8 mouse cellular contexts compared by ENCODE assay signal in genomic region chr19:6995255-6995991, GRCm38 (mm10). TPM values are rescaled to one million over a fixed set of nuclear protein-coding genes. Genes with fewer than 3 reads are reported as not detected.
DNase-seq lines count a peak whose midpoint lies in the region; ATAC-seq and TF ChIP-seq lines count a peak whose summit lies in the region.

No protein-coding gene starts in this region.

- no peak for TF ChIP-seq CTCF in testis, adult 2 months (IDR thresholded peaks at IDR 0.05; ENCODE audit: control insufficient read depth, insufficient read depth, insufficient replicate concordance, low read depth, low read length)

- H3K4me2 ChIP-seq in hindbrain, embryonic 15.5 days, result peak overlapping the region; percentile 86
- H3K4me2 ChIP-seq in midbrain, embryonic 15.5 days, result peak overlapping the region; percentile 91

- DNase-seq in cerebellum, adult 11-12 months, result peak; percentile 74
- DNase-seq in cerebellum, adult 11 months, result no peak
- DNase-seq in testis, postnatal 10 days (ENCODE audit: low spot score), result no peak
- no peak for DNase-seq in urinary bladder, adult 18-20 months (ENCODE audit: low spot score in 2 of 2)
- DNase-seq in Muller cell, postnatal 12 days (ENCODE audit: inconsistent ontology term), result no peak

- H3K9ac ChIP-seq in hindbrain, embryonic 15.5 days, result peak overlapping the region; percentile 68
- peak overlapping the region; percentile 78 for H3K9ac ChIP-seq in midbrain, embryonic 15.5 days

- H3K4me1 ChIP-seq in testis, adult 2 months (ENCODE audit: control insufficient read depth, insufficient read depth, low read length), result peaks cover 23% of the 10 kb centered on the region
- H3K4me1 ChIP-seq in hindbrain, embryonic 15.5 days (replicated peaks), result peaks cover 54% of the 10 kb centered on the region
- H3K4me1 ChIP-seq in midbrain, embryonic 15.5 days, result peaks cover 48% of the 10 kb centered on the region

- 53% methylated on average over 21 of the region's 21 CpGs for WGBS in hindbrain, embryonic 15.5 days
- 49% methylated on average over 21 of the region's 21 CpGs for WGBS in midbrain, embryonic 15.5 days

- peak overlapping the region; percentile 30; the same call in 1 of the 2 replicates for H3K27ac ChIP-seq in testis, adult 2 months (ENCODE audit: control insufficient read depth, insufficient read depth, low read depth, low read length)
- peak overlapping the region; percentile 57 for H3K27ac ChIP-seq in hindbrain, embryonic 15.5 days (replicated peaks)
- H3K27ac ChIP-seq in midbrain, embryonic 15.5 days, result no peak overlapping the region

- no peaks in the 10 kb centered on the region for H3K9me3 ChIP-seq in hindbrain, embryonic 15.5 days
- H3K9me3 ChIP-seq in midbrain, embryonic 15.5 days, result no peaks in the 10 kb centered on the region

- no peak for ATAC-seq in hindbrain, embryonic 15.5 days (ENCODE audit: low FRiP score, low read depth)
- no peak for ATAC-seq in midbrain, embryonic 15.5 days (replicated peaks)

- no peaks in the 10 kb centered on the region for H3K27me3 ChIP-seq in testis, adult 2 months (ENCODE audit: control insufficient read depth, insufficient read depth, low read length)
- no peaks in the 10 kb centered on the region for H3K27me3 ChIP-seq in hindbrain, embryonic 15.5 days
- no peaks in the 10 kb centered on the region for H3K27me3 ChIP-seq in midbrain, embryonic 15.5 days (replicated peaks)

- no peaks in the 10 kb centered on the region for H3K36me3 ChIP-seq in testis, adult 2 months (ENCODE audit: control insufficient read depth, insufficient read depth, low read length)
- peaks cover 18% of the 10 kb centered on the region for H3K36me3 ChIP-seq in hindbrain, embryonic 15.5 days
- H3K36me3 ChIP-seq in midbrain, embryonic 15.5 days (replicated peaks), result 0 out of 2 replicates have a peak, but pooled peaks cover 11% of the 10 kb centered on the region

- TF ChIP-seq POLR2A in testis, adult 2 months (IDR thresholded peaks at IDR 0.05; ENCODE audit: control insufficient read depth, low read depth, low read length), result no peak

- peak overlapping the region; percentile 42 for H3K4me3 ChIP-seq in testis, adult 2 months (ENCODE audit: control insufficient read depth, low read depth, low read length)
- H3K4me3 ChIP-seq in hindbrain, embryonic 15.5 days, result peak overlapping the region; percentile 61
- peak overlapping the region; percentile 69 for H3K4me3 ChIP-seq in midbrain, embryonic 15.5 days

RNA-seq across cellular contexts. Expression of gene Nudt22, which starts 0.5 kb away (rescaled TPM):
- 8.6 and 10.0 TPM in 2 replicates for polyA plus RNA-seq in testis, adult 2 months (2012; rRNA removed)
- polyA plus RNA-seq in hindbrain, embryonic 15.5 days (2015; fragmentation: Nextera tagmentation; extraction: Ambion mirVana), result 22.8 and 23.9 TPM in 2 replicates
- polyA plus RNA-seq in midbrain, embryonic 15.5 days (2015; fragmentation: Nextera tagmentation; extraction: Ambion mirVana), result 21.0 and 22.5 TPM in 2 replicates

RNA-seq across cellular contexts. Expression of gene Trpt1, which starts 0.5 kb away (rescaled TPM):
- 6.6 and 6.7 TPM in 2 replicates for polyA plus RNA-seq in testis, adult 2 months (2012; rRNA removed)
- 21.5 and 21.8 TPM in 2 replicates for polyA plus RNA-seq in hindbrain, embryonic 15.5 days (2015; fragmentation: Nextera tagmentation; extraction: Ambion mirVana)
- polyA plus RNA-seq in midbrain, embryonic 15.5 days (2015; fragmentation: Nextera tagmentation; extraction: Ambion mirVana), result 18.5 and 19.8 TPM in 2 replicates

RNA-seq across cellular contexts. Expression of gene Dnajc4, which starts 3.1 kb away (rescaled TPM):
- polyA plus RNA-seq in testis, adult 2 months (2012; rRNA removed), result 109 and 123 TPM in 2 replicates
- polyA plus RNA-seq in hindbrain, embryonic 15.5 days (2015; fragmentation: Nextera tagmentation; extraction: Ambion mirVana), result 23.7 and 24.2 TPM in 2 replicates
- polyA plus RNA-seq in midbrain, embryonic 15.5 days (2015; fragmentation: Nextera tagmentation; extraction: Ambion mirVana), result 24.1 and 25.6 TPM in 2 replicates

RNA-seq across cellular contexts. Expression of gene Vegfb, which starts 8.0 kb away (rescaled TPM):
- 7.5 and 8.4 TPM in 2 replicates for polyA plus RNA-seq in testis, adult 2 months (2012; rRNA removed)
- polyA plus RNA-seq in hindbrain, embryonic 15.5 days (2015; fragmentation: Nextera tagmentation; extraction: Ambion mirVana), result 63.9 and 67.5 TPM in 2 replicates
- polyA plus RNA-seq in midbrain, embryonic 15.5 days (2015; fragmentation: Nextera tagmentation; extraction: Ambion mirVana), result 46.7 and 47.9 TPM in 2 replicates

RNA-seq across cellular contexts. Expression of gene Fkbp2, which starts 15.1 kb away (rescaled TPM):
- polyA plus RNA-seq in testis, adult 2 months (2012; rRNA removed), result 28.3 and 29.1 TPM in 2 replicates
- 147 and 160 TPM in 2 replicates for polyA plus RNA-seq in hindbrain, embryonic 15.5 days (2015; fragmentation: Nextera tagmentation; extraction: Ambion mirVana)
- 120 and 126 TPM in 2 replicates for polyA plus RNA-seq in midbrain, embryonic 15.5 days (2015; fragmentation: Nextera tagmentation; extraction: Ambion mirVana)
